ENCODE assay signal across 15 mouse cellular contexts in genomic region chr16:18584901-18585510, GRCm38 (mm10). TPM values are rescaled to one million over a fixed set of nuclear protein-coding genes. Genes with fewer than 3 reads are reported as not detected.
DNase-seq lines count a peak whose midpoint lies in the region; ATAC-seq lines count a peak whose summit lies in the region.
"Had no signal": no experiment of that assay in that cellular context is flagged by ENCODE, and none has a peak within 500 bp of the region (broad histone marks: within the 10 kb centered on the region; RNA-seq: fewer than 3 reads in every experiment).

No protein-coding gene starts in this region.

- peak overlapping the region; percentile 53; the same call in 1 of the 2 replicates for H3K4me3 ChIP-seq in forebrain, embryonic 10.5 days
- H3K4me3 ChIP-seq in forebrain, embryonic 13.5 days = no peak overlapping the region; the same call in 1 of the 2 replicates
- H3K4me3 ChIP-seq in lung, embryonic 15.5 days = peak overlapping the region; percentile 50
- peak overlapping the region; percentile 42 for H3K4me3 ChIP-seq in hindbrain, embryonic 12.5 days
- H3K4me3 ChIP-seq: layer of hippocampus, adult 2 months had no signal

- no peak overlapping the region for H3K9ac ChIP-seq in forebrain, embryonic 13.5 days
- H3K9ac ChIP-seq in lung, embryonic 15.5 days = peak overlapping the region; percentile 46
- peak overlapping the region; percentile 36; the same call in 1 of the 2 replicates for H3K9ac ChIP-seq in hindbrain, embryonic 12.5 days

- 5% methylated on average over 10 of the region's 10 CpGs for WGBS in forebrain, embryonic 10.5 days
- WGBS in forebrain, embryonic 13.5 days = 9% methylated on average over 10 of the region's 10 CpGs
- WGBS in lung, embryonic 15.5 days = 44% methylated on average over 10 of the region's 10 CpGs
- 6% methylated on average over 10 of the region's 10 CpGs for WGBS in hindbrain, embryonic 12.5 days

- peaks cover 56% of the 10 kb centered on the region for H3K4me1 ChIP-seq in forebrain, embryonic 10.5 days
- peaks cover 42% of the 10 kb centered on the region for H3K4me1 ChIP-seq in forebrain, embryonic 13.5 days
- peaks cover 42% of the 10 kb centered on the region for H3K4me1 ChIP-seq in lung, embryonic 15.5 days
- peaks cover 40% of the 10 kb centered on the region for H3K4me1 ChIP-seq in hindbrain, embryonic 12.5 days

- ATAC-seq in forebrain, embryonic 13.5 days = no peak
- no peak for ATAC-seq in lung, embryonic 15.5 days (ENCODE audit: borderline replicate concordance, extremely low read depth, low FRiP score, low TSS enrichment)
- no peak for ATAC-seq in hindbrain, embryonic 12.5 days (ENCODE audit: low FRiP score)
- ATAC-seq: forebrain, embryonic 16.5 days had no signal

- peak; percentile 36 for DNase-seq in forebrain, embryonic 10.5 days (ENCODE audit: extremely low spot score, low spot score)
- DNase-seq in lung, postnatal 10 days = no peak
- DNase-seq in neural tube, embryonic 10.5 days (ENCODE audit: extremely low spot score, low spot score) = peak; percentile 47
- no peak for DNase-seq in layer of hippocampus, postnatal 10 days (ENCODE audit: low spot score in 2 of 2)
- no peak for DNase-seq in cerebellum, postnatal 14 days
- DNase-seq: adrenal gland, postnatal 36 days; cerebellum, adult 11 months; heart, adult 18-20 months; kidney, adult 18-20 months; thymus, postnatal 4 days had no signal

- no peaks in the 10 kb centered on the region for H3K9me3 ChIP-seq in forebrain, embryonic 10.5 days
- H3K9me3 ChIP-seq in forebrain, embryonic 13.5 days (replicated peaks) = no peaks in the 10 kb centered on the region
- no peaks in the 10 kb centered on the region for H3K9me3 ChIP-seq in lung, embryonic 15.5 days
- H3K9me3 ChIP-seq in hindbrain, embryonic 12.5 days (replicated peaks) = no peaks in the 10 kb centered on the region

- no peaks in the 10 kb centered on the region for H3K36me3 ChIP-seq in forebrain, embryonic 10.5 days (replicated peaks)
- H3K36me3 ChIP-seq in forebrain, embryonic 13.5 days (ENCODE audit: poor library complexity, severe bottlenecking) = no peaks in the 10 kb centered on the region
- H3K36me3 ChIP-seq in lung, embryonic 15.5 days = no peaks in the 10 kb centered on the region
- H3K36me3 ChIP-seq in hindbrain, embryonic 12.5 days = no peaks in the 10 kb centered on the region

- H3K4me2 ChIP-seq in forebrain, embryonic 13.5 days = no peak overlapping the region
- H3K4me2 ChIP-seq in lung, embryonic 15.5 days = peak overlapping the region; percentile 88
- peak overlapping the region; percentile 62 for H3K4me2 ChIP-seq in hindbrain, embryonic 12.5 days (replicated peaks)

- H3K27ac ChIP-seq in forebrain, embryonic 10.5 days = no peak overlapping the region
- H3K27ac ChIP-seq in forebrain, embryonic 13.5 days = no peak overlapping the region
- peak overlapping the region; percentile 5; the same call in 1 of the 2 replicates for H3K27ac ChIP-seq in lung, embryonic 15.5 days
- no peak overlapping the region for H3K27ac ChIP-seq in hindbrain, embryonic 12.5 days
- H3K27ac ChIP-seq: layer of hippocampus, adult 2 months had no signal

- peaks cover 100% of the 10 kb centered on the region for H3K27me3 ChIP-seq in forebrain, embryonic 10.5 days (ENCODE audit: poor library complexity, severe bottlenecking)
- peaks cover 100% of the 10 kb centered on the region for H3K27me3 ChIP-seq in forebrain, embryonic 13.5 days
- peaks cover 100% of the 10 kb centered on the region for H3K27me3 ChIP-seq in lung, embryonic 15.5 days
- peaks cover 99% of the 10 kb centered on the region for H3K27me3 ChIP-seq in hindbrain, embryonic 12.5 days

RNA-seq across cellular contexts. Expression of gene Tbx1, which starts 5.5 kb away (rescaled TPM):
- 0.95 and 1.1 TPM in 2 replicates for polyA plus RNA-seq in forebrain, embryonic 10.5 days (2016; fragmentation: Nextera tagmentation; extraction: Ambion mirVana)
- 0.39 and 0.56 TPM in 2 replicates for polyA plus RNA-seq in forebrain, embryonic 13.5 days (2015; fragmentation: Nextera tagmentation; extraction: Ambion mirVana)
- polyA plus RNA-seq in lung, embryonic 15.5 days (2015; fragmentation: Nextera tagmentation; extraction: Ambion mirVana) = 10.9 and 13.1 TPM in 2 replicates
- 15.4 and 15.5 TPM in 2 replicates for polyA plus RNA-seq in hindbrain, embryonic 12.5 days (2016; fragmentation: Nextera tagmentation; extraction: Ambion mirVana)
- total RNA-seq in layer of hippocampus, postnatal 10 days (2021) = 1 to 10 TPM; 1.9 to 2.7 TPM

RNA-seq across cellular contexts. Expression of gene Gp1bb, which starts 37.2 kb away (rescaled TPM):
- polyA plus RNA-seq in forebrain, embryonic 10.5 days (2016; fragmentation: Nextera tagmentation; extraction: Ambion mirVana) = 3.0 and 3.2 TPM in 2 replicates
- 5.1 and 6.0 TPM in 2 replicates for polyA plus RNA-seq in forebrain, embryonic 13.5 days (2015; fragmentation: Nextera tagmentation; extraction: Ambion mirVana)
- 2.8 and 4.3 TPM in 2 replicates for polyA plus RNA-seq in lung, embryonic 15.5 days (2015; fragmentation: Nextera tagmentation; extraction: Ambion mirVana)
- polyA plus RNA-seq in hindbrain, embryonic 12.5 days (2016; fragmentation: Nextera tagmentation; extraction: Ambion mirVana) = 10.1 and 11.1 TPM in 2 replicates
- 1 to 10 TPM; 4.9 to 5.4 TPM for total RNA-seq in layer of hippocampus, postnatal 10 days (2021)

RNA-seq across cellular contexts. Expression of gene Gm49601, which starts 41.2 kb away (rescaled TPM):
- 2.3 and 2.4 TPM in 2 replicates for polyA plus RNA-seq in forebrain, embryonic 10.5 days (2016; fragmentation: Nextera tagmentation; extraction: Ambion mirVana)
- polyA plus RNA-seq in forebrain, embryonic 13.5 days (2015; fragmentation: Nextera tagmentation; extraction: Ambion mirVana) = 10.0 and 18.2 TPM in 2 replicates
- 3.2 and 4.0 TPM in 2 replicates for polyA plus RNA-seq in lung, embryonic 15.5 days (2015; fragmentation: Nextera tagmentation; extraction: Ambion mirVana)
- polyA plus RNA-seq in hindbrain, embryonic 12.5 days (2016; fragmentation: Nextera tagmentation; extraction: Ambion mirVana) = 12.6 and 13.5 TPM in 2 replicates
- total RNA-seq in layer of hippocampus, postnatal 10 days (2021) = 10 to 100 TPM; 84.8 to 98.2 TPM

RNA-seq across cellular contexts. Expression of gene Sept5, which starts 44.7 kb away (rescaled TPM):
- polyA plus RNA-seq in forebrain, embryonic 10.5 days (2016; fragmentation: Nextera tagmentation; extraction: Ambion mirVana) = 21.0 and 21.5 TPM in 2 replicates
- polyA plus RNA-seq in forebrain, embryonic 13.5 days (2015; fragmentation: Nextera tagmentation; extraction: Ambion mirVana) = 115 and 120 TPM in 2 replicates
- polyA plus RNA-seq in lung, embryonic 15.5 days (2015; fragmentation: Nextera tagmentation; extraction: Ambion mirVana) = 20.2 and 20.9 TPM in 2 replicates
- polyA plus RNA-seq in hindbrain, embryonic 12.5 days (2016; fragmentation: Nextera tagmentation; extraction: Ambion mirVana) = 98.7 and 105 TPM in 2 replicates
- total RNA-seq in layer of hippocampus, postnatal 10 days (2021) = 100 to 1,000 TPM; 543 to 588 TPM

Comparison
In these comparisons a context has a peak if more than half of its experiments do, and no peak if none do; other contexts are left out.
1. DNase-seq: peak in forebrain, embryonic 10.5 days (single experiment) and neural tube, embryonic 10.5 days (single experiment); none in lung, postnatal 10 days (single experiment), layer of hippocampus, postnatal 10 days (0 of 2) and cerebellum, postnatal 14 days (0 of 2).